ENCODE assay signal across 12 mouse cellular contexts in genomic region chr8:70646775-70647174, GRCm38 (mm10). TPM values are rescaled to one million over a fixed set of nuclear protein-coding genes. Genes with fewer than 3 reads are reported as not detected.
DNase-seq lines count a peak whose midpoint lies in the region; ATAC-seq and TF ChIP-seq lines count a peak whose summit lies in the region.
"Had no signal": no experiment of that assay in that cellular context is flagged by ENCODE, and none has a peak within 500 bp of the region (broad histone marks: within the 10 kb centered on the region; RNA-seq: fewer than 3 reads in every experiment).

No protein-coding gene starts in this region.

- peaks cover 34% of the 10 kb centered on the region for H3K4me1 ChIP-seq in kidney, embryonic 14.5 days (ENCODE audit: control insufficient read depth, insufficient read depth, low read length)
- peaks cover 45% of the 10 kb centered on the region for H3K4me1 ChIP-seq in liver, embryonic 15.5 days (replicated peaks)

- H3K27ac ChIP-seq in gastrocnemius, adult 2 months: peak overlapping the region; percentile 35; the same call in 1 of the 2 replicates
- no peak overlapping the region for H3K27ac ChIP-seq in kidney, embryonic 14.5 days (ENCODE audit: low read depth, low read length)
- 0 out of 2 replicates have a peak overlapping the region, but pooled peaks have one; percentile 64 for H3K27ac ChIP-seq in liver, embryonic 15.5 days (replicated peaks)

- H3K4me3 ChIP-seq in gastrocnemius, adult 2 months: no peak overlapping the region
- no peak overlapping the region for H3K4me3 ChIP-seq in kidney, embryonic 14.5 days (ENCODE audit: low read length)
- no peak overlapping the region for H3K4me3 ChIP-seq in liver, embryonic 15.5 days (replicated peaks)

- TF ChIP-seq CTCF in gastrocnemius, adult 2 months (IDR thresholded peaks at IDR 0.05): no peak

- no peaks in the 10 kb centered on the region for H3K9me3 ChIP-seq in kidney, embryonic 14.5 days (ENCODE audit: control insufficient read depth, low read length)
- no peaks in the 10 kb centered on the region for H3K9me3 ChIP-seq in liver, embryonic 15.5 days (replicated peaks)

- H3K27me3 ChIP-seq in kidney, embryonic 14.5 days (ENCODE audit: control insufficient read depth, insufficient read depth, low read length): no peaks in the 10 kb centered on the region
- no peaks in the 10 kb centered on the region for H3K27me3 ChIP-seq in liver, embryonic 15.5 days

- intact Hi-C loops in gastrocnemius, adult 2 months (cut with DNase I): no loop called here

- peaks cover 19% of the 10 kb centered on the region for H3K36me3 ChIP-seq in kidney, embryonic 14.5 days (ENCODE audit: control insufficient read depth, insufficient read depth, low read length)
- H3K36me3 ChIP-seq in liver, embryonic 15.5 days (replicated peaks): peaks cover 25% of the 10 kb centered on the region

- no peak overlapping the region for H3K4me2 ChIP-seq in kidney, embryonic 14.5 days (replicated peaks; ENCODE audit: low read depth, low read length)
- H3K4me2 ChIP-seq in liver, embryonic 15.5 days: no peak overlapping the region
- H3K4me2 ChIP-seq: lung, embryonic 14.5 days had no signal

- ATAC-seq in kidney, embryonic 14.5 days (ENCODE audit: low FRiP score, low TSS enrichment): no peak
- ATAC-seq in liver, embryonic 15.5 days (ENCODE audit: insufficient read depth): no peak
- no peak for ATAC-seq in inflammation-experienced regulatory T-cells, adult 6 months

- DNase-seq in gastrocnemius, adult 2 months: no peak
- DNase-seq in gastrocnemius, postnatal 4 days (ENCODE audit: low spot score in 2 of 2): no peak
- DNase-seq in kidney, postnatal 4 days: no peak
- DNase-seq in adipocyte (ENCODE audit: low spot score): peak; percentile 44
- no peak for DNase-seq in cerebellum, postnatal 36 days
- DNase-seq: cerebellum, adult 11-12 months; right cerebral cortex, postnatal 25 days had no signal

- H3K9ac ChIP-seq in kidney, embryonic 14.5 days (ENCODE audit: low read depth, low read length): 0 out of 2 replicates have a peak overlapping the region, but pooled peaks have one; percentile 12
- H3K9ac ChIP-seq in liver, embryonic 15.5 days: no peak overlapping the region
- H3K9ac ChIP-seq: lung, embryonic 14.5 days had no signal

RNA-seq across cellular contexts. Expression of gene Pgpep1, which starts 13.4 kb away (rescaled TPM):
- 10 to 100 TPM in 1 of 2 experiments, 1 to 10 TPM in 1; 9.3 to 22.5 TPM for total RNA-seq in gastrocnemius, adult 2 months (2021)
- 10 to 100 TPM; 41.4 to 47.0 TPM for total RNA-seq in gastrocnemius, postnatal 4 days (2021)
- 62.2 and 62.6 TPM in 2 replicates for polyA plus RNA-seq in kidney, embryonic 14.5 days (2014; fragmentation: Nextera tagmentation; extraction: Ambion mirVana)
- 21.7 and 22.3 TPM in 2 replicates for polyA plus RNA-seq in liver, embryonic 15.5 days (2015; fragmentation: Nextera tagmentation; extraction: Ambion mirVana)
- polyA plus RNA-seq in inflammation-experienced regulatory T-cells, adult 6 months (2017; shearing (Covaris generic)): 1 to 10 TPM; 3.8 to 6.4 (median 4.8) TPM

RNA-seq across cellular contexts. Expression of gene Gdf15, which starts 14.5 kb away (rescaled TPM):
- under 1 TPM in 1 of 2 experiments, not detected in 1; 0.28 TPM for total RNA-seq in gastrocnemius, adult 2 months (2021)
- total RNA-seq in gastrocnemius, postnatal 4 days (2021): under 1 TPM; 0.32 to 0.39 TPM
- polyA plus RNA-seq in kidney, embryonic 14.5 days (2014; fragmentation: Nextera tagmentation; extraction: Ambion mirVana): 0.31 and 0.41 TPM in 2 replicates
- 3.4 and 4.3 TPM in 2 replicates for polyA plus RNA-seq in liver, embryonic 15.5 days (2015; fragmentation: Nextera tagmentation; extraction: Ambion mirVana)
- not detected for polyA plus RNA-seq in inflammation-experienced regulatory T-cells, adult 6 months (2017; shearing (Covaris generic))
- total RNA-seq: layer of hippocampus, postnatal 14 days had no signal

RNA-seq across cellular contexts. Expression of gene Lsm4, which starts 26.3 kb away (rescaled TPM):
- 10 to 100 TPM; 61.7 to 65.6 TPM for total RNA-seq in gastrocnemius, adult 2 months (2021)
- total RNA-seq in gastrocnemius, postnatal 4 days (2021): 10 to 100 TPM; 70.1 to 84.7 TPM
- 353 and 447 TPM in 2 replicates for polyA plus RNA-seq in kidney, embryonic 14.5 days (2014; fragmentation: Nextera tagmentation; extraction: Ambion mirVana)
- polyA plus RNA-seq in liver, embryonic 15.5 days (2015; fragmentation: Nextera tagmentation; extraction: Ambion mirVana): 148 and 155 TPM in 2 replicates
- 100 to 1,000 TPM in 1 of 3 experiments, 10 to 100 TPM in 2; 79.0 to 128 (median 97.8) TPM for polyA plus RNA-seq in inflammation-experienced regulatory T-cells, adult 6 months (2017; shearing (Covaris generic))

RNA-seq across cellular contexts. Expression of gene Lrrc25, which starts 30.8 kb away (rescaled TPM):
- total RNA-seq in gastrocnemius, adult 2 months (2021): under 1 TPM; 0.42 to 0.48 TPM
- 1 to 10 TPM; 2.5 to 3.2 TPM for total RNA-seq in gastrocnemius, postnatal 4 days (2021)
- 1.1 and 1.4 TPM in 2 replicates for polyA plus RNA-seq in kidney, embryonic 14.5 days (2014; fragmentation: Nextera tagmentation; extraction: Ambion mirVana)
- 7.2 and 7.4 TPM in 2 replicates for polyA plus RNA-seq in liver, embryonic 15.5 days (2015; fragmentation: Nextera tagmentation; extraction: Ambion mirVana)
- polyA plus RNA-seq in inflammation-experienced regulatory T-cells, adult 6 months (2017; shearing (Covaris generic)): 1 to 10 TPM in 1 of 3 experiments, under 1 TPM in 2; 0.47 to 3.8 (median 0.71) TPM

RNA-seq across cellular contexts. Expression of gene Ssbp4, which starts 38.1 kb away (rescaled TPM):
- total RNA-seq in gastrocnemius, adult 2 months (2021): 10 to 100 TPM in 1 of 2 experiments, 1 to 10 TPM in 1; 9.2 to 14.4 TPM
- total RNA-seq in gastrocnemius, postnatal 4 days (2021): 10 to 100 TPM; 49.6 to 60.7 TPM
- 172 and 220 TPM in 2 replicates for polyA plus RNA-seq in kidney, embryonic 14.5 days (2014; fragmentation: Nextera tagmentation; extraction: Ambion mirVana)
- 37.8 and 47.7 TPM in 2 replicates for polyA plus RNA-seq in liver, embryonic 15.5 days (2015; fragmentation: Nextera tagmentation; extraction: Ambion mirVana)
- polyA plus RNA-seq in inflammation-experienced regulatory T-cells, adult 6 months (2017; shearing (Covaris generic)): 10 to 100 TPM in 2 of 3 experiments, 1 to 10 TPM in 1; 2.6 to 16.2 (median 14.7) TPM
